Mouse (Mus musculus) left cerebral cortex, postnatal 36 days (tissue): ENCODE measurements at regions not wholly inside any gene's neighbourhood (a gene's known extent, or its start where the extent isn't known, plus 50 kb on each side); places are given as distances from the start of the nearest gene placed in this dataset.
A peak's percentile ranks its signal among the peaks of the same experiment; 100 is the strongest.

Experiments
- DNase-seq, 2 experiments: peaks; one replicate each; pipeline ENCODE4 v3.0.0; 2021 to 2022; ENCODE audit warnings: low spot score in 2 of 2, mixed read lengths in 1 of 2
- intact Hi-C: fragments of 180-260 bp; cut with DNase I; formaldehyde crosslinking; loops from one replicate; pipeline ENCODE4 v1.15.1; 2025

DNA sequence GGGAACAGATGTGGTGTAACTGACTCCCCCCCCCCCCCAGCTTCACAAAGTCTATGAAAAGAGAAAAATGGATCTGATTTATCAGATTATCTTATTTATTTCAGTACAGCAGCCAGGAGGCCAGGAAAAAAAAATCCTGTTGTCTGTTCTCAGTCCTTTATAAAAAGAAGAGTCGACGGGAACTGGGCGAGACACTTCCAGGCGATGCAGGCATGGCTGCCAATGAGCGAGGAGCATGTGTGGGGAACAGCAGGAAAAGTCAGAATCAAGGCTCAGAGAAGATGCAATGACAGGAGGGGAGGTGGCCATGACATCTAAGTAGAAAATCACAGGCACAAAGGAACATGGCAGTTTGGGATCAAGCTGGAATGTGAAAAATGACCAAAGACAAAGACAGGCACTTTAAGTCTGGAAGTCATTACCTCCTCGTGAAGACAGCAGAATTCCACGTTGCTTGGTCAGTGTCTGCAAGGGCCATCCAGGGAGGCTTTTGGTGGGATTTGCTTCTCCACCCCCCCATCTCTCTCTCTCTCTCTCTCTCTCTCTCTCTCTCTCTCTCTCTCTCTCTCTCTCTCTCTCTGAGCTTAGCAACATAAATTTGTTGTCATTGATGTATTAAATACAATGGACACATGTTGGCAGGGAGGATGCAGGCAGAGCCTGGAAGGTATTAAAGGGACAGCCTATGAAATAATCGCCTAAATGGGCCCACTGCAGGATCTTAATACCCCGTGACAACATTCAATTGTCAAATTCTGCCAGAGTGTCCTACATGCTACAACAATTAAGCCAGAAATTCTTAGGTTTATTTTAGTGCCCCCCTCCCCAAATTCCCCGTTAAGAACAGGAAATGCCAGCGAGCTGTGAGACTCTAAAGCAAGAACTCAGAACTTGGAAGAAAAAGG is 497.1 kb upstream of the Mki67 start:
- no peak for DNase-seq
- intact Hi-C loops, result no loop called here

- no peak for DNase-seq
- intact Hi-C loops, result no loop called here
These were observed 497.8 kb upstream of the Mki67 start for GRCm38 (mm10) chr7:136213962-136214308.

DNA sequence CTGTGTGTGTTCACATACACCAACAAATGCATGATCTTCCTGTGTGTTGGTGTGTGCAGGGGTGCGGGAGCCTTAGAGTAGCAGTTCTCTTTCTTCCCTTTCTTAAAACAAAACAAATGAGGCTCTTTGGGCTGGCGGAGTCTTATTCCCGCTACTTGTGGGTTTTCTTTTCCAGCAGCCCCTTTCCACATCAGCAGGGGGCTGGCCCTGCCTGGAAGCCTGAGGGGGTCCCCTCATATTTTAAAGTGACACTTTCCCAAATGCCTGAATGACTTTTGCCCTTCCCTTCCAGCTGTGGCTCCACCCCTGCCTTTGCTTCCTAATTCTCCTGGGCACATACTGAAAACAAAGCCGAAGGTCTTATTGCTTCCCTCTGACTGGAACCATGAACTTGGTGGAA is 498.3 kb upstream of the Mki67 start:
- intact Hi-C loops, result no loop called here
- no peak for DNase-seq

DNA sequence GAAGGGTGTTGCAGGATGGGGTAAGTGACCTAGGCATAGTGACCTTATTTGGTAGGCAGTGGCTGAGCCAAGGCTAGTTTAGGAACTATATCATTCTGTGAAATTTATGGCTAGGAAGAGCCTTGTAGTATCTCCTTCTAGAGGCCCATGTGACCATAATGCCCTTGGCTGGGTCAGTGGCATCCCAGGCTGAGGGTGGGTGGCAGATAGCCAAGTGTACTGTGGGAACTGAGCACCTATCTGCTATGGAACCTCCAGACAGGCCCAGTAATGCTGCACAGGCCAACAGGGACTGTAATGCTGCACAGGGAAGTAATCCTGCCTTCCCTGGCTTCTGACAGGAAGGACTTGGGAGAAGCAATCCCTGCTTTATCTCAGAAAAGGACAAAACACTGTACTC is 500.6 kb upstream of the Mki67 start:
- intact Hi-C loops, result no loop called here

DNA sequence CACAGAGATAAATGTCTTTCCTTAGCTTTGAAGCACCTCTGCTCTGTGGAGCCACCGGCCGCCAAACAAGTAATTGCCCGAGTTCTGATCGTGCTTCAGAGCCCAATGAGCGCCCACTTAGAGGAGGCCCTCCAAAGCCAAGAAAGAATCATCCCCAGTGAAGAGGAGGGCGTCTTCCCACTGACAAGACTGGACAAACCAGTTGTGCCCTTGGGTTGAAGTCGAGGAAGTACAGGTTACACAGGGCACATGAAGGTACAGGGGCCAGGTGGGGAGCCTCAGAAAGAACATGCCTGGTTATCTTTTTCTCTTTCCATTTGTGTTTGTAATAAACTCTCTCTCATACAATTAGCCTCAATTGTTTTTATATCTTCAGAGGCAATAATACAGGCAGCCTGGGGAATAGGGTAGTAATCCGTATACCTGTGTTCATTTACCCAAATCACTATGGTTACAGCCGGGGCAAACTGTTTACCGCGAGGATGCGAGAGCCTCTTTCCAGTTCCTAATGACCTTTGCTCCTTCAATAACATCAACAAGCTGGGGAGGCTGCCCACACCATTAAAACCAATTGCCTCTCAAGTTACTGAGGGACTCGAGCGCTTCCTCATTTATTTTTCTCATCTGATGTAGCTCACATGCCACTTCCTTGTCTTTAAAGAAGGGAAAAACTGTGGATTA is 503.5 kb upstream of the Mki67 start:
- no peak for DNase-seq
- intact Hi-C loops, result no loop called here

More for the DNA sequence above, 500.6 kb upstream of the Mki67 start:
- no peak for DNase-seq

- intact Hi-C loops, result no loop called here
- no peak for DNase-seq
These were observed 504.3 kb upstream of the Mki67 start for GRCm38 (mm10) chr7:136220245-136221167.

- intact Hi-C loops, result no loop called here
- DNase-seq, result no peak
These were observed 505.5 kb upstream of the Mki67 start for GRCm38 (mm10) chr7:136221620-136222019.

GRCm38 (mm10) chr7:136226031-136226430 is 509.9 kb upstream of the Mki67 start:
- DNase-seq, result no peak
- intact Hi-C loops, result no loop called here

- DNase-seq, result no peak
- intact Hi-C loops, result no loop called here
These were observed 512.2 kb upstream of the Mki67 start for GRCm38 (mm10) chr7:136228331-136228730.

DNA sequence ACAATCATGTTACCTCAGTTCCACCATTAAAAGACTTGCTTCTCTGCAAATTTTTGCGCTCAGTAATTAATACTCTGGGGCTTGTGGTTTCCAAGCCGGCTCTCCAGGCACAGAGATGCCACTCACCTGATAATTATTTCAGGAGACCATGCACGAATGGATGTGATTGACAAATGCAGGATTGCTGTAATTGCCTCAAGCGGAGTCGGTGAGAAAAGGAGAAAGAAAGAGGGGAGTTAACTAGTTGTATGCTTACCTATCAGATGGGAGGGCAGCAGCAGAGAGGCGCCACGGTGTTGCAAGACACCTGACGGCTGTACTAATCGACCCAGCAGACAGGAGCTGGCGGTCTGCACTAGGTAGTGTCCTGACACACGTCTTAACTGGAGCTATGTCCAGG is 513.4 kb upstream of the Mki67 start:
- DNase-seq, result no peak
- intact Hi-C loops, result no loop called here

- no peak for DNase-seq
These were observed 516.0 kb upstream of the Mki67 start for GRCm38 (mm10) chr7:136232177-136232576.

DNA sequence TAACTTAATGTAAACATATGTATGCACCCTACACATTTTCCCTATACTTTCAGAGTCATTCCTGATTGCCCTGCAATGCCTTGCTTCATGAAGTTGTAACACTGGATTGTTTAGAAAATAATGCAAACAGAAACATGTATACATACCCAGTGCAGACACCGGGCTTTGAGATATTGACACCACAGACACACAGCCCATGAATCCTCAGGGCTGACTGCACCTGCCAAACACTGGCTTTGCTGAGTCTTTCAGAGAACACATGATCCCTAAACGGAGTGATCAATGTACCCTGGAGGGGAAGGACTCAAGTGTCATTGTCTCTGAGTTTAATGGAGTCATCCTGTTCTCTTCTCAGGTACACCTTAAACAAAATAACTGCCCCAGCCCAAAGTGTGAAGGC is 519.4 kb upstream of the Mki67 start:
- DNase-seq, result no peak
- intact Hi-C loops, result no loop called here

More at GRCm38 (mm10) chr7:136232177-136232576, 516.0 kb upstream of the Mki67 start:
- intact Hi-C loops, result no loop called here

- DNase-seq, result no peak
- intact Hi-C loops, result no loop called here
These were observed 520.2 kb upstream of the Mki67 start for GRCm38 (mm10) chr7:136236391-136236790.

DNA sequence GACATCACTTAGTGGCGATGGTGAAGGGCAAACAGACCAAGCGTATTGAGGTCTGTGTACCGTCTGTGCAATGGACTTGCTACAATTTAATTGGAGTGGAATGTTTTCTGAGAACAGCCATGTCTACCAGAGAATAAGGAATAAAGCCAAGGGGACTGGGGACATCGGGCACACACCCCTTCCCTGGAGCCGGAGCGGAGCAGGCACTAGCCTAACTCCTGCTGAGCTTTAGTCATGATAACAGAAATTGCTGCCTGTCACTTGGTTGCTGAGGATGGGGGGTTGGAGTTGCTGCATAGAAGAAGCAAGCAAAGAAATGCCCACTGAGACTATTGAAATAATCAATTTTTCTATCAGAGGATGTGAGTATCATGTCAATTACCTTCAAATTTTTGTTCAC is 549.5 kb upstream of the Mki67 start:
- intact Hi-C loops, result no loop called here
- DNase-seq, result no peak

GRCm38 (mm10) chr7:136267716-136268489 is 551.7 kb upstream of the Mki67 start:
- DNase-seq, result peak; percentile 4 to 9
- intact Hi-C loops, result no loop called here

DNA sequence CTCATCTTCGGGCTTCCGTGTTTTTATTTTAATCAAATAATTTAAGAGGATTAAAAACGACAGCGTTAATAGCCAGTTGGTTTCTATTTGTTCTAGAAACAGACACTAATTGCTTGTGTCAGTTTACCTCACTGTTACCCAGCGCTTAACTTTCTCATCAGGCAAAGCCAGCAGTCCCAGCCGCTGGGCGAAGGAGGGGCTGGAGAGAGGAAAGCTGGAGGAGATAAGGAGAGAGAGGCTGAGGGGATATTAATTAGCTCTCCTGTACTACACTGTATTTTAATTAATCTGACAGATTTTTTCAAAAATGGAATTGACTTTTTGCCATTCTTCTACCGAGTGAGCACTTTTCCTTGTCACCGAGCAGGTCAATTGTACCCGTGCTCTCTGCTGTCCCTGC is 559.5 kb upstream of the Mki67 start:
- DNase-seq, result no peak
- intact Hi-C loops, result no loop called here

DNA sequence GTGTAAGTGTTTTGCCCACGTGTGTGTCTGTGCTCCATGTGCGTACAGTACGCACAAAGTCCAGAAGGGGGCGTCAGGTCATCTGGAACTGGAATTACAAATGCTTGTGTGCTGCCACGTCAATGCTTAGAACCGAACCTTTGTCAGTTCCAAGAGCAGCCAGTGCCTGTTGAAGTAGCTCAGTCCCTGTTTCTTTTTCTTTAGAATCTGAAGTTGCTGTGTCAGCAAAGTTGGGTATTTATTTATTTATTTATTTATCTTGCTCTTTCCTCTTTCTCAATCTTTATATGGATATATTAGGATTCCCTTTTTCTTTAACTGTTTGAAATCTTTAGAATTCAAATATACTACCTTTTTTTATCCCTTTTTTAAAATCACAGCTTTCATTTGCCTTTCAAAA is 567.6 kb upstream of the Mki67 start:
- no peak for DNase-seq
- intact Hi-C loops, result no loop called here

GRCm38 (mm10) chr7:136285606-136286005 is 569.4 kb upstream of the Mki67 start:
- DNase-seq, result no peak
- intact Hi-C loops, result no loop called here

DNA sequence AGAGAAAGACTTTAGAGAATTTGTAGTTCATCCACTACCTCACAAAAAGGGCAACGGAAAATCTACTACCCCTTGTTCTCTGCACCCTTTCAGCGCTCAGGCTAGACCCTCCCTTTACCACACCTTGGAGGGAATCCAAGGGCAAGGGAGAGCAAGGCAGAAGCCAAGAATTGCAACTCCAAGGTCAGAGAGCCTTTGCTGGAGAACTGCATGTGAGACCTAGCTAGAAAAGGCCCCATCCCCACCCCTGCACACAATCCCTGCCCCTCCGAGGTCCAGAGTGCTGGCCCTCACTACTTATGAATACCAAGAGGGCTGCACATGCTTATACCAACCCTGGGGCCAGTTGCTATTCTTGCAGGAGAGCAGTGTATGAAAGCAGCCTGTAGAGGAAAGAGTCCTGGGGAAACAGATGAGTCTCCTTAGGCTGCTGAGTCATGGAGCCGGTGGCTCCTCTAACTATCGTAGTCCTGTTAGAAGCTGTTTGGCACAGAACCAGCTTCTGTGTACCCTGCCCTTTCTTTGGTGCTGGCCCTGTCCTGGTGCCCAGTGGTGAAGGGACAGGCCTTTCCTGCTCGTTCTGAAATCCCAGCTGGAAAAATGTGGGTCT is 577.5 kb upstream of the Mki67 start:
- intact Hi-C loops, result no loop called here

More for the DNA sequence above, 577.5 kb upstream of the Mki67 start:
- DNase-seq, result no peak
